Mouse (Mus musculus) adrenal gland (tissue): Measurements from ENCODE around the gene Mocs2.

Source experiments
- intact Hi-C: fragments of 180-260 bp; cut with DNase I; formaldehyde crosslinking; loops from one replicate; pipeline ENCODE4 v1.15.1; 2025

The Mocs2 gene

GRCm38 (mm10) chr13:114852264-114853111 lies 34.5 kb downstream of the Mocs2 start:
- intact Hi-C loops: no loop called here

DNA sequence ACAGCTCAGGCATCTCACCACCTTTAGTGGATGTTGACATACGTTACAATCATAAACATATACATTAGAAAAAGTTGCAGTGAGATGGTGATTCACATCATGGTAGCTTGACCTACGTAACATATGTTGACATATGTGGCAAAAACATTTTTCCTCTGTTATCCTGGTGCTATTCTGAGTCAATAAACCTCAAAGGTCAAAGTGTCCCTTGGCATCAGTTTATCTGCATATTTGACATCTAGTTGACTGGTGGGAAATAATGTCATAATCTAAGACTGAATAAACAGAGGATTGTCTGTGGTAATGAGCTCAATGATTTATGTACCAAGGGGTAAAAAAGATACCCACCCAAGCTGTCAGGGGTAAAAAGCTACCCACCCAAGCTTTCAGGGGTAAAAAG lies 35.1 kb downstream of the Mocs2 start:
- intact Hi-C loops: no loop called here

DNA sequence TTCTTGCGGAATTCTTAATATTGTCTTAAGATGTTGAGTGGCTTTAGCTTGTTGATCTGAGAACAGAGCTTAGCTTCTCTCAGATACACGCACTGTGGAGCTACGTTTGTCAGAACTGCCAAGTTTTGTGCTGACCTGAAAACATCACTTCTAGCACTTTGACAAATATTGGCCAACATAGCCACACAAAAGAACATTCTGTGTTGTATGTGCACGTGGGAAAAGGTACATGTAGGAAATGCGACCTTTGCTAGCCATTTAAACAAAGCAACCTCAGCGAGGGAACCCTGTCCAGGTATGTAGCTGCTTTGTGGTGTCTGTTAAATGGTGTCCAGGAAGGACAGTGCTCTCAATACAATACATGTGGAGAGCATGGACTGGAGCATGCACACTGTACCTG lies 36.0 kb downstream of the Mocs2 start:
- intact Hi-C loops: no loop called here

GRCm38 (mm10) chr13:114854428-114854827 lies 36.4 kb downstream of the Mocs2 start:
- intact Hi-C loops: no loop called here

DNA sequence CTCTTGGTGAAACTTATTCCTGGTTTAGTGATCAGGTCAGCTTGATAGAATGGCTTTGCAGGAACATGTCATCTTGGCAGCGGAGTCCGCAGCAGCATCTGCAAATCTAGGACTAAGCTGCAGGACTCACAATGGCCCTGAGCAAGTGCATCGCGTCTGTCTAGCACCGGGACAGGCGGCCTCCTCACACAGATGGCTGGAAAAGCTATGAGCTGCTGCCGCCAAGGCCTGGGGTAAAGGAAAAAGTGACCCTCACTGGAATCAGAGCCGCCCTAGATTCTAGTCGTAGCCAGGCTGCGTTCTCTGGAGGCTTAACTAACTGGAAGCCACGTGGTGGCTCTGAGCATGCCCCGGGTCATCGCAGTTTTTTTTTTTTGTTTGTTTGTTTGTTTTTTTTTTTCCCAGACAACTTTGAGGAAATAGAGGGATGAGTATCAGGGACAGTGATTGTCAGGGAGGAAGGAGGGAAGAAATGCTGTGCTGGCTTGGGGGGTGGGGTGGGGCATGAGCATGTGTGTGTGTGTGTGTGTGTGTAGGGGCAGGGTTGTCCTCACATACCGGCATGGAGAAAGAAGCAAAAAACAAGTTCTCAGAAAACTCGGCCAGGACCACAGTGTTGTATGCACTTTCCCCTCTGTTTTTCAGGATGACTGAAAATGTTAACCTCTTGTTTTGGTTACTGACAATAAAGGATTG lies 37.7 kb downstream of the Mocs2 start:
- intact Hi-C loops: no loop called here

- intact Hi-C loops: no loop called here
Observed at GRCm38 (mm10) chr13:114856269-114856627, 38.2 kb downstream of the Mocs2 start.

GRCm38 (mm10) chr13:114857525-114857924 lies 39.5 kb downstream of the Mocs2 start:
- intact Hi-C loops: no loop called here

- intact Hi-C loops: no loop called here
Observed at GRCm38 (mm10) chr13:114874738-114875137, 56.7 kb downstream of the Mocs2 start.

GRCm38 (mm10) chr13:114876005-114876520 lies 58.0 kb downstream of the Mocs2 start:
- intact Hi-C loops: no loop called here

DNA sequence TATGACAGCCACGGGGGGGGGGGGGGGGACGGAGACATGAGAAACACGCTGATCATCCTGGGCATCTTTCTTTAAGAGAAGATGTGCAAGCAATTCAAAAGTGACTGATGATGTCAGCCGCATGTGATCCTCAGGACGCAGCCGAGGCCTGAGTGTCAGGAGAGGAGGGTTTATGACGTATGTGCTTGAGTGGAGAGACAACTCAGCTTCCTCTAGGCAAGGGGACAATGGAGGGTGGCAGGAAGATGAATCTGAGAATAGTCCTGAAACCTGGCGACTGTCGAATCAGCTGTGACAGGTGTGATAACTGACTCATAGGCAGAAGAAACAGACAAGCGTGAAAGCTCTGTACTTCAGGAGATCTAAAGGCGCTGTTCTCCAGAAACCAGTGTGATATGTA lies 60.6 kb downstream of the Mocs2 start:
- intact Hi-C loops: no loop called here
